Mouse (Mus musculus) liver, embryonic 14.5 days (tissue): ENCODE measurements at regions not wholly inside any gene's neighbourhood (a gene's known extent, or its start where the extent isn't known, plus 50 kb on each side); places are given as distances from the start of the nearest gene placed in this dataset.

Experiments used
- CTCF ChIP-seq: IDR thresholded peaks from 2 replicates; pipeline ENCODE4 v1.5.1; 2016; ENCODE audit warnings: antibody characterized with exemption, low read depth, control low read depth
- EP300 ChIP-seq: IDR thresholded peaks from 2 replicates; pipeline ENCODE4 v1.6.1; 2016; ENCODE audit warnings: antibody characterized with exemption, low read depth

- TF ChIP-seq CTCF (no peak), EP300 (no peak)
Measured at GRCm38 (mm10) chr3:157472674-157473073, 61.3 kb upstream of the Zranb2 start.
